Mouse (Mus musculus) heart, adult 2 months (tissue): ENCODE results near the gene Mef2c.

Experiments used
- CTCF ChIP-seq: fragments of 200-600 bp; IDR thresholded peaks from 2 replicates; pipeline ENCODE4 v1.8.1; 2022; ENCODE audit warnings: antibody characterized with exemption, mild to moderate bottlenecking, moderate library complexity
- POLR2A ChIP-seq: fragments of 200-500 bp; IDR thresholded peaks from 2 replicates; pipeline ENCODE4 v1.6.1; 2011; ENCODE audit warnings: mild to moderate bottlenecking, low read depth, low read length, control low read depth; ENCODE audit not compliant: insufficient read depth

- TF ChIP-seq CTCF: no peak
- TF ChIP-seq POLR2A: no peak
These were observed 96.5 kb downstream of the Mef2c start for GRCm38 (mm10) chr13:83600301-83600700.
